Mouse (Mus musculus) C2C12 (cell line): ENCODE results near the gene Tcte2. TPM values are rescaled to one million over a fixed set of nuclear protein-coding genes. Genes with fewer than 3 reads are reported as not detected.
A peak's percentile ranks its signal among the peaks of the same experiment; 100 is the strongest.

Source experiments
- H3K27me3 ChIP-seq: one replicate; pipeline ENCODE4 v1.6.1; 2011; ENCODE audit not compliant: control insufficient read depth, insufficient read depth, insufficient read length
- H3K36me3 ChIP-seq: one replicate; pipeline ENCODE4 v1.6.1; 2011; ENCODE audit not compliant: control insufficient read depth, insufficient read depth
- H3K4me3 ChIP-seq: one replicate; pipeline ENCODE4 v1.5.1; 2011; ENCODE audit warnings: mild to moderate bottlenecking, control low read depth; ENCODE audit not compliant: poor library complexity, insufficient read depth, severe bottlenecking
- H3K79me2 ChIP-seq: one replicate; pipeline ENCODE4 v1.6.1; 2011; ENCODE audit not compliant: control insufficient read depth, insufficient read depth
- H3K79me3 ChIP-seq: one replicate; pipeline ENCODE4 v1.6.1; 2011; ENCODE audit warnings: low read depth, control low read depth
- H3ac ChIP-seq: one replicate; pipeline ENCODE3; 2011; ENCODE audit warnings: low read depth; ENCODE audit not compliant: control insufficient read depth, insufficient read length
- CEBPB ChIP-seq: IDR thresholded peaks from one replicate; pipeline ENCODE4 v1.6.1; 2011; ENCODE audit warnings: low read depth, mild to moderate bottlenecking, control low read depth, moderate library complexity
- CTCF ChIP-seq: IDR thresholded peaks from one replicate; pipeline ENCODE4 v1.5.1; 2011; ENCODE audit not compliant: control insufficient read depth, insufficient read depth, insufficient read length
- FOSL1 ChIP-seq: IDR thresholded peaks from one replicate; pipeline ENCODE4 v1.8.0; 2011; ENCODE audit warnings: mild to moderate bottlenecking, low read length; ENCODE audit not compliant: poor library complexity, insufficient read depth, severe bottlenecking
- MAX ChIP-seq: IDR thresholded peaks from one replicate; pipeline ENCODE4 v1.6.1; 2011; ENCODE audit warnings: mild to moderate bottlenecking, control low read depth
- MYOD1 ChIP-seq: IDR thresholded peaks from one replicate; pipeline ENCODE4 v1.6.1; 2011; ENCODE audit warnings: low read depth; ENCODE audit not compliant: control insufficient read depth, insufficient read length
- MYOG ChIP-seq: IDR thresholded peaks from one replicate; pipeline ENCODE4 v1.6.1; 2011; ENCODE audit not compliant: control insufficient read depth, insufficient read length; ENCODE audit errors: extremely low read depth
- USF1 ChIP-seq: IDR thresholded peaks from one replicate; pipeline ENCODE4 v1.6.1; 2011; ENCODE audit warnings: low read depth, mild to moderate bottlenecking, control low read depth, moderate library complexity
- polyA plus RNA-seq: library from polyadenylated mRNA; unstranded; fragments of >200 nt; fragmentation: generic; extraction: Trizol; gene quantifications from one replicate; pipeline ENCODE4 v1.2.1, GENCODE M21; 2012; ENCODE audit warnings: missing spikeins

The Tcte2 gene
- polyA plus RNA-seq, 1 experiment, result 0.44 TPM

- no peaks in the 10 kb centered on the region for H3K79me2 ChIP-seq
- H3K4me3 ChIP-seq, result peak overlapping the region; percentile 41
- H3K79me3 ChIP-seq, result peaks cover 1% of the 10 kb centered on the region
- H3K36me3 ChIP-seq, result no peaks in the 10 kb centered on the region
- H3ac ChIP-seq, result peak overlapping the region; percentile 30
- no peak for TF ChIP-seq USF1
- TF ChIP-seq FOSL1, result no peak
- TF ChIP-seq CEBPB, result no peak
- TF ChIP-seq CTCF, result no peak
- TF ChIP-seq MAX, result no peak
- TF ChIP-seq MYOG, result no peak
- no peaks in the 10 kb centered on the region for H3K27me3 ChIP-seq
Measured at GRCm38 (mm10) chr17:13683027-13683410, 78.6 kb downstream of the Tcte2 start.

GRCm38 (mm10) chr17:13682378-13683026, 79.1 kb downstream of the Tcte2 start:
- TF ChIP-seq USF1, result peak; percentile 93
- peak; percentile 50 for TF ChIP-seq MYOD1
- no peak for TF ChIP-seq CEBPB
- H3K36me3 ChIP-seq, result no peaks in the 10 kb centered on the region
- peak overlapping the region; percentile 41 for H3K4me3 ChIP-seq
- H3ac ChIP-seq, result peak overlapping the region; percentile 30
- no peaks in the 10 kb centered on the region for H3K27me3 ChIP-seq
- H3K79me3 ChIP-seq, result peaks cover 1% of the 10 kb centered on the region
- H3K79me2 ChIP-seq, result no peaks in the 10 kb centered on the region

GRCm38 (mm10) chr17:13681686-13682085, 79.9 kb downstream of the Tcte2 start:
- Histone ChIP-seq H3K4me3 (no peak overlapping the region), H3K79me2 (no peaks in the 10 kb centered on the region)
- TF ChIP-seq CTCF, result peak; percentile 9
- TF ChIP-seq FOSL1, result no peak

GRCm38 (mm10) chr17:13681126-13681525, 80.5 kb downstream of the Tcte2 start:
- H3ac ChIP-seq, result no peak overlapping the region
- no peaks in the 10 kb centered on the region for H3K79me2 ChIP-seq
- no peaks in the 10 kb centered on the region for H3K36me3 ChIP-seq
- H3K4me3 ChIP-seq, result no peak overlapping the region
- TF ChIP-seq MYOG (no peak), CEBPB (no peak), USF1 (no peak)
- H3K27me3 ChIP-seq, result no peaks in the 10 kb centered on the region
- H3K79me3 ChIP-seq, result peaks cover 1% of the 10 kb centered on the region

More at GRCm38 (mm10) chr17:13681686-13682085, 79.9 kb downstream of the Tcte2 start:
- Histone ChIP-seq H3K36me3 (no peaks in the 10 kb centered on the region), H3K79me3 (peaks cover 1% of the 10 kb centered on the region), H3K27me3 (no peaks in the 10 kb centered on the region), H3ac (no peak overlapping the region)

GRCm38 (mm10) chr17:13680318-13680717, 81.3 kb downstream of the Tcte2 start:
- Histone ChIP-seq H3K79me2 (no peaks in the 10 kb centered on the region), H3K79me3 (peaks cover 1% of the 10 kb centered on the region), H3K36me3 (no peaks in the 10 kb centered on the region), H3ac (no peak overlapping the region), H3K27me3 (no peaks in the 10 kb centered on the region), H3K4me3 (no peak overlapping the region)
- no peak for TF ChIP-seq CTCF
- no peak for TF ChIP-seq MAX
- no peak for TF ChIP-seq CEBPB
- no peak for TF ChIP-seq USF1
- TF ChIP-seq MYOD1, result no peak
- no peak for TF ChIP-seq MYOG
- no peak for TF ChIP-seq FOSL1

- Histone ChIP-seq H3K79me2 (no peaks in the 10 kb centered on the region), H3K36me3 (no peaks in the 10 kb centered on the region), H3K4me3 (no peak overlapping the region), H3K27me3 (no peaks in the 10 kb centered on the region), H3ac (no peak overlapping the region), H3K79me3 (peaks cover 1% of the 10 kb centered on the region)
- TF ChIP-seq MAX (no peak), MYOD1 (peak; percentile 6), USF1 (peak; percentile 0)
Measured at GRCm38 (mm10) chr17:13679725-13680124, 81.9 kb downstream of the Tcte2 start.
